Mouse (Mus musculus) megakaryocyte, embryonic 14.5 days (primary cell): ENCODE results near the gene Ahdc1. TPM values are rescaled to one million over a fixed set of nuclear protein-coding genes. Genes with fewer than 3 reads are reported as not detected.

ENCODE experiments used
- H3K27me3 ChIP-seq: replicated peaks from 2 replicates; pipeline ENCODE3; 2012; ENCODE audit warnings: inconsistent platforms
- H3K36me3 ChIP-seq: replicated peaks from 2 replicates; pipeline ENCODE3; 2012; ENCODE audit warnings: low read length, inconsistent platforms, mixed read lengths
- H3K4me1 ChIP-seq: 2 replicates; pipeline ENCODE4 v1.6.1; 2012; ENCODE audit warnings: inconsistent platforms
- H3K4me3 ChIP-seq: replicated peaks from 2 replicates; pipeline ENCODE3; 2012; ENCODE audit warnings: moderate library complexity, mild to moderate bottlenecking, inconsistent platforms
- H3K9me3 ChIP-seq: 2 replicates; pipeline ENCODE4 v1.6.1; 2012; ENCODE audit warnings: inconsistent platforms
- FLI1 ChIP-seq: IDR thresholded peaks from 2 replicates; pipeline ENCODE4 v1.6.1; 2012; ENCODE audit warnings: low read length, inconsistent platforms, mixed read lengths
- GATA1 ChIP-seq: IDR thresholded peaks from 3 replicates; pipeline ENCODE4 v1.6.1; 2012; ENCODE audit warnings: mixed read lengths, low read length, inconsistent platforms, borderline replicate concordance
- polyA plus RNA-seq: library from polyadenylated mRNA; stranded (reverse); fragments of >175 nt; gene quantifications from 2 replicates; pipeline ENCODE4 v1.2.3, GENCODE M21; 2012; ENCODE audit warnings: low replicate concordance; ENCODE audit not compliant: insufficient read depth

Ahdc1 gene
- polyA plus RNA-seq, 1 experiment = 42.4 TPM

DNA sequence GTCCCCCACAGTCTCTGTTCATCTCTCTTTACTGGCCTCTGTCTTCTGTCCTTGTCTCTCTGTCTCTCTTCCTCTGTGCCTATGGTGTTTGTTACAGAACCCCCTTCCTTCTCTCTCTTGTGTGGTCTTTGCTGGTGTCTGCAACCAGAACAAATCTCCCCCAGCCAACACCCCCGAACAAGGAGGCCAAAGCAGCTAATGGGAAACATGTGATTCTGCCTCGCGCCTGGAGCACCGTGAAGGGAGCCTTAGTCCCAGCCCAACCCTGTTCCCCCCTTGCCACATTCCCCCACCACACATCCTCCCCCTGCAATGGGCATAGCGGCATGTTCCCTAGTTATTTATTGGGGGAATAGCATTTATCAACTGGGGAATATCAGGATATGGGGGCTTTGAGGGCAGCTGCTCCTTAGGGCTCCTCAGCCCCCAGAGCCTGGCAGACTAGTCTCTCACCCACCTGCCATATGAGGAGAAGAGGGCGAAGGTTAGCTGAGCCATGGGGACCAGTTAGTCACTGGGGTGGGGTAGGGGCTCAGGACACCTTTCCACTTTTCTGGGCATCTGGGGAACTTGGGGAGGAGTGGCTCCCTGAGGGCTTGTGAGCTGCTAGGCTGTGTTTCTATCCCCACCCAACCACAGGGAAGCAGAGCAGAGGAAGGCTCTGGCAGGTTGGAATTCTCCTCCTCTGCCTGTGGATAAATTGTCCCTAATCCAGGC is 41.1 kb downstream of the Ahdc1 start:
- peak overlapping the region; percentile 39 for H3K4me3 ChIP-seq
- H3K27me3 ChIP-seq = no peaks in the 10 kb centered on the region
- TF ChIP-seq GATA1 = no peak
- TF ChIP-seq FLI1 = no peak
- H3K9me3 ChIP-seq = no peaks in the 10 kb centered on the region
- H3K4me1 ChIP-seq = peaks cover 100% of the 10 kb centered on the region
- peaks cover 86% of the 10 kb centered on the region for H3K36me3 ChIP-seq

DNA sequence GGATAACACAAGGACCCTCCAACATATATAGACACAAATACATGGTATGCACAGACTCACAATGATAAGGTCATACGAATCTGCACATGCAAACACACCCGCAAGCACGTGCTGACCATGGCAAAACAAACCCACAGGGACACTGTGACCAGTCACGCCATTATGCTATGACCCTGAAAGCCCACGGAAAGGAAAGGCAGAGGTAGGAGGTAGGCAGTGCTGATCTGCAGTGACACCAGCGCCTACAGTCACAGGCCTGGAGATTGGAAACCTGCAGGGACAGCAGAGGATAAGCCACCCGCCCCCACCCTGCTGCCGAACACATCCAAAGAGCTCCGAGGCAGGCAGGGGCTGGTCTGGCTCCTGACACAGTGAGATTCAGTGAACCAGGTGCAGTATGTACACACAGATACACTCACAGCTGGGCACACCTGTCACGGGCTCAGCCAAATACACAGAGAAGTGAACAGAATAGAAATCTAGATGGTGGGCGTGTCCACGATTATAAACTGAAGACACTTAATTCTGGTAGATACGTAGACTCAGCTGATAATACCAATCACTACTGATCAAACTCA is 42.0 kb downstream of the Ahdc1 start:
- H3K4me1 ChIP-seq = peaks cover 100% of the 10 kb centered on the region
- H3K9me3 ChIP-seq = no peaks in the 10 kb centered on the region
- no peaks in the 10 kb centered on the region for H3K27me3 ChIP-seq

DNA sequence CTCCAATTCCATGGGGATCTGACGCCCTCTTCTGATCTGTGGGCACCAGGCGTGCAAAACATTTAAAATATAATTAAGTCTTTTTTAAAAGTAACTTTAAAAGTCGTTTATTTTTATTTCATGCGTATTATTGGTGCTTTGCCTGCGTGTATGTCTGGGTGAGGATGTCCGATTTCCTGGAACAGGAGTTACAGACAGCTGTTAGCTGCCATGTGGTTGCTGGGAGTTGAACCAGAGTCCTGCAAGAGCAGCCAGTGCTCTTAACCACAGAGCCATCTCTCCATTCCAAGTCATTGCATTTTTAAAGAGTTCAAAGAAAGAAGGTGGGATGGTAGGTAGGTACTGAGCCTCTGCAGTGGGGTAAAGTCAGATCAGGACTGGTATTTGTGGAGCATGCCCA is 43.5 kb downstream of the Ahdc1 start:
- TF ChIP-seq FLI1 (no peak), GATA1 (no peak)
- peaks cover 78% of the 10 kb centered on the region for H3K36me3 ChIP-seq
- peaks cover 100% of the 10 kb centered on the region for H3K4me1 ChIP-seq
- peak overlapping the region; percentile 51 for H3K4me3 ChIP-seq
- H3K9me3 ChIP-seq = no peaks in the 10 kb centered on the region
- H3K27me3 ChIP-seq = no peaks in the 10 kb centered on the region

More for the DNA sequence above, 42.0 kb downstream of the Ahdc1 start:
- peaks cover 78% of the 10 kb centered on the region for H3K36me3 ChIP-seq
- H3K4me3 ChIP-seq = peak overlapping the region; percentile 26
- no peak for TF ChIP-seq FLI1
- TF ChIP-seq GATA1 = no peak

DNA sequence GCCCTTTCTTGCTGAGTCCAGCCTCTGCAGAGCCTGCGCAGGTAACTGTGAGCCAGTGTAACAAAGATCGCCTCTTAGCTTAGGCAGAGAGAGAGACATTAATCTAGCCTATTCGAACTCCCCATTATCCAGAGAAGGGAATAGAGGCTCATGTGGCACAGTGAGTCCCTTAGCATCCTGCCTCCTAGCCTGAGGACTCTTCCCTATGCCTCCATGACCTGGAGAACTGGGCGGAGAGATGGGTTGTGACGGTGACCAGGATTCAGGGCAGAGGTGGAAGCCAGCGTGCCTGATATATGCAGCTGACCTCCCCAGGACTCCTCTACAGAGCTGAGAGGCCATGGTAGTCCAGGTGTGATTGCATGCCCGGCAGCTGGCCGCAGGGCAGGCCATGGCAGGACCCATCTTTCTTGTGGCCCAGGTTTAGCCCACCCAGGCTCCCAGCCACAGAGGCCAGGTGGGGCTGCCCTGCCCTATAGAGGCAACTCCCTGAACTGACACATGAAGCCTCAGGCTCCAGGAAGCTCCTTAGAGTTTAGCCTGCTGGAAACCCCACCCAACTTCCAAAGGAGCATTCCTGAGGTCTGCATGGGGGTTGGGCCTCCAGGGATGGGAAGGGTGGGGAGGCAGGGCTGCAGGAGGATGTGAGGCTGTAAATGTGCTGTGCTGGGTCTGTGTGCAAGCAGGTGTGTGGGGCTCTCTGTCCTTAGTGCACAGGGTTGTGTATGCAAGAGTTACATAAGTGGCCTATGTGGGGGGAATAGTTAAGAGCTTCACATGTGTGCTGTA is 44.3 kb downstream of the Ahdc1 start:
- Histone ChIP-seq H3K27me3 (no peaks in the 10 kb centered on the region), H3K36me3 (peaks cover 78% of the 10 kb centered on the region), H3K4me1 (peaks cover 100% of the 10 kb centered on the region), H3K9me3 (no peaks in the 10 kb centered on the region), H3K4me3 (peak overlapping the region; percentile 91)
- TF ChIP-seq GATA1 = no peak
- no peak for TF ChIP-seq FLI1

DNA sequence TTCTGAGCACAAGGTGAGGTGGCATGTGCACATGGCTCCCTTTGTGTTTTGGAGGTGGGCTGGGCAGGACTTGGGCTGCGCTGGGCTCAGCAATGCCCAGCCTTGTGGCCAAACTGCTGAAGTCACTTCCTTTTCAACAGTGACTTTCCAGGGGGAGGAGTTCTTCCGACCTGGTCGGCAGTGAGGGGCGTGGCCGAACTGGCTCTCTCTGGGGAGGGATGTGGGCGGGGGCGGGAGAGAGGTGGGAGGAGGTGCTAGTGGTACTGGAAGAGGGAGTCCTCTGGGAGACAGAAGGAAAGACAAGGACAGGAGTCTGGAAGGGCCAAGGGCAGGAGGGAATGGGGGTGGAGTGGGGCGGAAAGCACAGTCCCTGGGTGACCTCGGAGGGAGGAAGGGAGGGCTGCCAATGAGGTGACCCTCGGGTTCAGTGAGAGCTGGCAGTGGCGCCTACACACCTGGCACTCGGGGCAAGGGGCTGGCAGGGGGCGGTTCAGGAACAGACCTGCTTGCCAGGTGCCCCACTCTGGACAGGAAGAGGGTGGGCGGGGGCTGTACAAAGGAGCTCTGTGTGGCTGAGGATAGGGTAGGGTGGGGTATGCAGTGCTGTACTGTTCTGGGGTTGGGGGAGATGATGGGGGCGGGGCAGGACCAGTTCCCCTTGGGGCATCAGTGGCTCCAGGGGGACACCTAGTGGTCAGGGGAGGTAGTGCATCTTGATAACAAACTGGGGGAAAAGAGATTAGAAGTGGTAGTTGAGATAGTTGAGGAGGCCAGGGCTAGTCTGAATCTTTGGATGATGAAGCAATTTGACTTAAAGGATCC is 45.2 kb downstream of the Ahdc1 start:
- H3K9me3 ChIP-seq = no peaks in the 10 kb centered on the region
- peak overlapping the region; percentile 91 for H3K4me3 ChIP-seq
- H3K4me1 ChIP-seq = peaks cover 99% of the 10 kb centered on the region
- no peaks in the 10 kb centered on the region for H3K27me3 ChIP-seq
- H3K36me3 ChIP-seq = peaks cover 78% of the 10 kb centered on the region
- no peak for TF ChIP-seq GATA1
- TF ChIP-seq FLI1 = no peak

DNA sequence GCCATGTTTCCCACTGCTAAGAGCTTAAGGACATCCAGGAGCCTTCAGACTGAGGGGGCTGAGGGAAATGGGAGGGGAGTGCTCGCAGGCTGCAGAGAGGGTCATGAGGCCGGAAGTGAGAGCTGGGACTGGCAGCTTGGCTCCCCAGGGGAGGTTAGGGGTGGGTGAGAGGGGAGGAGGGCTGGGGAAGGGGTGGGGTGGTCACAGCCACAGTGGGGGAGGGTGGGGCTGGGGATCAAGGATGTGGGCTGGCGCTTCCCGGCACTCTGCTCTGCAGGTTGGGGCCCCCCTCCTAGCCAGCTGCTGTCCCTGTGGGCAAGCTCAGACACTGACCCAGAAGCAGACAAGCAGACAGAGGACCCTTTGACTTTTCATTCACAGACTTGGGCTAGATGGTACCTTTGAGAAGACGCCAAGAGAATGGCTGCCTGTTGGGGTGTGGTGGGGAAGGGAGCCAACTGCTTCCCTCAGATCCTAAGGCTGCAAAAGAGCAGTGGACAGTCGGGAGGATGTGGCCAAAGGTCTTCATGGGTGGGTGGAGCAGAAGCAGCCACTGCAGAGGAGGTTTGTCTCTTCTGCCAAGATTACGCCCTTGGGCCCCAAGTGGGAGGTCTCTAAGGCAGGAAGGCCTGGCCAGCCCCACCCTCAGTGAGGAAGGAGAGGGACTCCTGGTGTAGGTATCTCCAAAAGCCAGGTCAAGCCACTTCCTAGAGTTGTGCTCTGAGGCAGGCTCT is 46.5 kb downstream of the Ahdc1 start:
- Histone ChIP-seq H3K27me3 (no peaks in the 10 kb centered on the region), H3K4me3 (peak overlapping the region; percentile 90), H3K4me1 (peaks cover 95% of the 10 kb centered on the region), H3K9me3 (no peaks in the 10 kb centered on the region), H3K36me3 (peaks cover 78% of the 10 kb centered on the region)
- TF ChIP-seq FLI1 (no peak), GATA1 (no peak)

DNA sequence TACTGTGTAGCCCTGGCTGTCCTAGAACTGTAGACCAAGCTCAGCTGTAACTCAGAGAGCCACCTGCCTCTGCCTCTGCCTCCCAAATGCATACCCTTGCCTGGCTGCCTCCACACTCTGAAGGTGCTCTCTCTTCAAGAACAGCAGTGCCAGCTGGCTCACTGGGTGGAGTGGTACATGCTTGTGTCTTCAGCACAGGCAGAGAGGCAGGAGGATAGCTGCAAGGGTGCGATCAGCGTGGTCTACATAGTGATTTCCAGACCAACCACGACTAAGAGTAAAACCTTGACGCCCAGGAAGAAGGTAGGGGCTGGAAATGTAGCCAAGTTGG is 47.0 kb downstream of the Ahdc1 start:
- Histone ChIP-seq H3K36me3 (peaks cover 78% of the 10 kb centered on the region), H3K9me3 (no peaks in the 10 kb centered on the region), H3K4me3 (peak overlapping the region; percentile 90), H3K27me3 (no peaks in the 10 kb centered on the region), H3K4me1 (peaks cover 91% of the 10 kb centered on the region)
- no peak for TF ChIP-seq GATA1
- no peak for TF ChIP-seq FLI1

DNA sequence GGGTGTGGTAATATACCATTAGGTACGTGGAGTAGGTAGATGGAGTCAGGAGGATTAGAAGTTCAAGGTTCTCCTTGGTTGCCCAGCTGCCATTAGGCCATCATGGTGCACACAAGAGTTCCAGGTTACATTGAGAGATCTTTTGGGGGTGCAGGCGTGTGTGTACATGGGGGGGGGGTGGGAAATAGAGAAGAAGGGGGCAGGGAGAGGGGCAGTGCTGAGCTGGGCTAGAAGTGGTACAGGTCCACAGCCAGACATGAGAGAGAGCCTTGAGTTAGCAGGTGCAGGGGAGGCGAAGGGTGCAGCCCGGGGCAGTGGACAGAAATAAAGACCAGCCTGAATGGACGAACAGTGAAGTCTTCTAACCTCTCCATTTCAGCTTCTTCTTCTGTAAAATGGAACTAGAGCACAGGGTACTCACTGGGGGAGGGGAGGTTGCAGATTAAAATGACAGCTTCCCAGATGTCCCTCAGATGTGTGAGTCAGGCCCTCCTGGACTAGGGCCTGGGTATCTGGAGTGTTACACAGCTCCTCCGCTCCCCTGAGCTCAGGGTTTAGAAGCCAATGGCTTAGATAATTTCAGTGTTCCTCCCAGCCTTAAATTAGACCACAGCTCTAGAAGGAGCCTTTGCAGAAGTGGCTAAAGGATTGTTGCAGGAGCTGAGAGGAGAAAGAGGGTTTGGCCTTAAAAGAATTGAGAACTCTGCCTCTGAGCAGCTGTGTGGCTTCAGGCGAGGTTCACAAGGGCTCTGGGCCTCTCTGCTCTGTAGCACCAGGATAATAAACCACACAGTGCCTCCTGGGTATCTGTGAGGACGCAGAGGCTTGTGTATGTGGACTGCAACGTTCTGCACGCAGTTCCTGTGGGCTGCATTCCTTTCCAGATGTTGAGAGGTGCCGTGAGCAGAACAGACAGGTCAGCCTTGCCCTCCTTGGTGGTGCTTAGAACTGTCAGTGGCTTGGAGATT is 47.7 kb downstream of the Ahdc1 start:
- no peaks in the 10 kb centered on the region for H3K9me3 ChIP-seq
- TF ChIP-seq FLI1 (no peak), GATA1 (no peak)
- peaks cover 78% of the 10 kb centered on the region for H3K36me3 ChIP-seq
- peaks cover 91% of the 10 kb centered on the region for H3K4me1 ChIP-seq
- H3K4me3 ChIP-seq = peak overlapping the region; percentile 90
- no peaks in the 10 kb centered on the region for H3K27me3 ChIP-seq
